Mouse (Mus musculus) CH12.LX (cell line): ENCODE data around the gene C5ar1.

Experiments used
- BHLHE40 ChIP-seq: IDR thresholded peaks from 2 replicates; pipeline ENCODE4 v1.6.1; 2011; ENCODE audit warnings: mild to moderate bottlenecking, low read depth, low read length, improper control_type of control experiment
- CTCF ChIP-seq, 2 experiments: IDR thresholded peaks in 1 of 2; conservative IDR thresholded peaks in 1 of 2; 2 replicates each; pipeline ENCODE4 v1.5.1; 2011 to 2012; ENCODE audit warnings: low read depth in 2 of 2, low read length in 2 of 2, improper control_type of control experiment in 1 of 2, inconsistent platforms in 1 of 2, mild to moderate bottlenecking in 1 of 2, moderate library complexity in 1 of 2
- EP300 ChIP-seq: IDR thresholded peaks from 2 replicates; pipeline ENCODE4 v1.6.1; 2011; ENCODE audit warnings: low read length, improper control_type of control experiment
- JUND ChIP-seq: conservative IDR thresholded peaks from 2 replicates; pipeline ENCODE4 v1.6.1; 2011; ENCODE audit warnings: low read depth, low read length, improper control_type of control experiment
- POLR2A ChIP-seq: IDR thresholded peaks from 2 replicates; pipeline ENCODE4 v1.6.1; 2011; ENCODE audit warnings: low read depth, mild to moderate bottlenecking, improper control_type of control experiment, low read length
- ZC3H11A ChIP-seq: IDR thresholded peaks from 2 replicates; pipeline ENCODE4 v1.6.1; 2012; ENCODE audit warnings: low read depth, mild to moderate bottlenecking, inconsistent platforms, low read length, improper control_type of control experiment

DNA sequence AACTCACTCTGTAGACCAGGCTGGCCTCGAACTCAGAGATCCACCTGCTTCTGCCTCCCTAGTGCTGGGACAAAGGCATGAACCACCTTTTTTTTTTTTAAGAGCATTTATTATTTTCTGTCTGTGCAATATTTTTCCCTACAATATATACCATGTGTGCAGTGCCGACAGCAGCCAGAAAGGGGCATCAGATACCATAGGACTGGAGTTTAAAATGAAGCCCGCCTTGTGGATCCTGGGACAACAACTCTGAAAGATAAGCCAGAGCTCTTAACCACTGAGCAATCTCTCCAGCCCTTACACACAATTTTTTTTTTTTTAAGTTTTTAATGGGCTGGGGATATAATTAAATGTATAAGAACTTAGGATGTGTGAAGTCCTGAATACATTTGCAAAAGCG lies 35.0 kb upstream of the C5ar1 start:
- no peak for TF ChIP-seq BHLHE40
- TF ChIP-seq CTCF (conservative IDR thresholded peaks at IDR 0.05 in 1 of 2, IDR thresholded peaks at IDR 0.05 in 1 of 2; ENCODE audit: low read depth in 2 of 2, low read length in 2 of 2) = peak in 1 of 2 experiments; percentile 85; a peak in 2 of 4 replicates
- no peak for TF ChIP-seq POLR2A
- TF ChIP-seq JUND = no peak
- TF ChIP-seq ZC3H11A = peak; percentile 39
- no peak for TF ChIP-seq EP300
